Mouse (Mus musculus): Measurements from ENCODE around the gene Cdh19.

The Cdh19 gene

GRCm38 (mm10) chr1:110977484-110977883 is at the start of gene Cdh19:
TSS of gene Cdh19 (minus strand) at chr1:110977584.
- DNase-seq, result no peak

- no peak for DNase-seq
Measured at GRCm38 (mm10) chr1:111020434-111021060, 43.2 kb upstream of the Cdh19 start.

DNA sequence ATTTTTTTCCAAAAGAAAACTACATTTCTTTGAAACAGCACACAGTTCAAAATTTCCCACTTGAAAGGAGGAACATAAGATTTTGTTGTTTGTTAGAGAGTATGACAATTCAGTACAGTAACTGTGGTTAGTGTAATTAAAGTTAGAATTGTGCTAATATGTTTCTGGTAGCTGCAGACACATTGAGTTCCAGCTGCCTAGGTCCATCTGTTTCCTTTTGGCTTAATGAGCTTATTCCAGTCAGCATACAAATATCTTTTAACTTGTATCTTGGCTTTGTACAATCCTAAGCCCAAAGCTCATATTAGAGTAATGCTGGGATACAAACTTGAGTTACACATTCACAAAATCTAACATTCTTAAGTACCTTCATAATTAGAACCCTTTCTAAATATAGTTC is 40.3 kb upstream of the Cdh19 start:
- DNase-seq, result no peak

- no peak for DNase-seq
Measured at GRCm38 (mm10) chr1:110989824-110990223, 12.4 kb upstream of the Cdh19 start.

DNA sequence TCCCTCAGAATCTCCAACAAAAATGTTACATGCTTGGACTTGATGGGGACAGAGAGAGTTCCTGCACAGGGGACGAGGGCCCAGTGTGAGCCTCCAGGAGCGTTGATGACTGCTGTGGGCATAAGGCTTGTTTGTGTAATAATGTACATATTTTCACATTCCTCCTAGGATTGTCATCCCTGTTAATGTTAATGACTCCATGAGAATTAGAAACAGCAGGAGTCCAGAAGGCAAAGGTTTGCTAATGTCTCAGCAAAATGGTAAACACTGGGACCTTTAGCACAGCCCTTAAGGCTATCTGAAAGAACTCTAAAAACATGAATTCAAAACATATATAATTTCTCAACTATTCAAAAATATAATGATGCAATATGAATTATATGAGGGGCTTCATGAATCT is 8.2 kb downstream of the Cdh19 start:
- no peak for DNase-seq

DNA sequence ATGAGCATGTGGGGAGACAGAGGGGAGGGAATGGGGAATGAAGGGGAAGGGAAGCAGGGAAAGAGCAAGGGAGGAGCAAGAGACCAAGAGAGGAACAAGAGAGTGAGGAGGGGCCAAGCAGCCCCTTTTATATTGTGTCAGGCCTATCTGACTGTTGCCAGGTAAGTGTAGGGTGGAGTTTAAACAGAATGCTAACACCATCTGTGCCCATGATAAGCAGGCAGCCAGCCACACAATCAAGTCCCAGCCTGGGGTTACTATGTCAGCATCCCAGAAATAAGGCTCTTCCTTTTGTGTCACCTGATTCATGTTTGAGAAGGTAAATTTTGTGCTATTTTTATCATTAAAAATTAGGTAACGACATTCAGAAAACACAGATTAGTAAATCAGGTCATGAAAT is 67.6 kb downstream of the Cdh19 start:
- no peak for DNase-seq

- DNase-seq, result no peak
Measured at GRCm38 (mm10) chr1:110909218-110909617, 68.2 kb downstream of the Cdh19 start.

DNA sequence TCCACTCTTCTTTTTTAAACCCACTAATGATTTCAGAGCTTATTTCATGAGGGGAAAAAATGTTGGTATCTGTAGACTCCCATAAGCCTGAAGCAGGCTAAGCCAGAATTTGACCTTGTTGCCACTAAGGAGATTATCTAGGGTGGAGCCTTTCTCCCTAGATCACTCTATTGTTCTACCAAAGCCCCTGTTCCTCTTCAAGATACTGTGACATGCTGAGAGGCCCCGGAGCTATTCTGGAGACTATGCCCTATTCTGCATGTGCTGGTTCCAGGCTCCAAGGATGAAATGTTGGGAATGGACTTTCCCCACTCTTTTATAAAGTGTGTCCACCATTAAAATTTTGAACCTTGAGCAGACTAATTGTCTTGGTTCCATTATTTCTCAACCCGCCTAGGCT is 73.1 kb downstream of the Cdh19 start:
- DNase-seq, result no peak

Measured in cerebellum, adult 9-11 months (tissue).